Mouse (Mus musculus): ENCODE data around the gene 4930558C23Rik. TPM values are rescaled to one million over a fixed set of nuclear protein-coding genes. Genes with fewer than 3 reads are reported as not detected.
A peak's percentile ranks its signal among the peaks of the same experiment; 100 is the strongest.
"Not testable (repeated sequence)": the region's sequence is repeated elsewhere in the genome, so short reads cannot be mapped to it uniquely, and the experiment has no call there.

Gene 4930558C23Rik
- not detected in 2 replicates for polyA plus RNA-seq (2016; fragmentation: Nextera tagmentation; extraction: Ambion mirVana)

GRCm38 (mm10) chr3:95402741-95403140 is at the start of gene 4930558C23Rik:
Gene 4930558C23Rik, minus strand, starts transcription at chr3:95402841.
- 95% methylated on average over 3 of the region's 3 CpGs for WGBS
- Histone ChIP-seq H3K27me3 (replicated peaks) (no peaks in the 10 kb centered on the region), H3K36me3 (no peaks in the 10 kb centered on the region), H3K9ac (no peak within 1 kb of the TSS), H3K27ac (no peak within 1 kb of the TSS), H3K4me1 (no peaks in the 10 kb centered on the region), H3K4me2 (replicated peaks) (no peak within 1 kb of the TSS), H3K9me3 (no peaks in the 10 kb centered on the region), H3K4me3 (no peak within 1 kb of the TSS)
- ATAC-seq (ENCODE audit: low FRiP score, low read depth), result no peak

GRCm38 (mm10) chr3:95450915-95451314 is 48.3 kb upstream of the 4930558C23Rik start:
- Histone ChIP-seq H3K9ac (no peak overlapping the region), H3K4me1 (no peaks in the 10 kb centered on the region), H3K27ac (no peak overlapping the region), H3K9me3 (no peaks in the 10 kb centered on the region), H3K27me3 (replicated peaks) (no peaks in the 10 kb centered on the region), H3K36me3 (peaks cover 5% of the 10 kb centered on the region), H3K4me2 (replicated peaks) (no peak overlapping the region), H3K4me3 (no peak overlapping the region)
- WGBS, result 94% methylated on average over 3 of the region's 3 CpGs
- ATAC-seq (ENCODE audit: low FRiP score, low read depth), result no peak

- Histone ChIP-seq H3K36me3 (peaks cover 5% of the 10 kb centered on the region), H3K27me3 (replicated peaks) (no peaks in the 10 kb centered on the region), H3K4me1 (no peaks in the 10 kb centered on the region), H3K27ac (no peak overlapping the region), H3K9ac (no peak overlapping the region), H3K4me3 (no peak overlapping the region), H3K4me2 (replicated peaks) (no peak overlapping the region), H3K9me3 (no peaks in the 10 kb centered on the region)
- ATAC-seq (ENCODE audit: low FRiP score, low read depth), result no peak
- 56% methylated on average over 1 of the region's 1 CpGs for WGBS
These were observed 47.8 kb upstream of the 4930558C23Rik start for GRCm38 (mm10) chr3:95450408-95450807.

GRCm38 (mm10) chr3:95445311-95445710 is 42.7 kb upstream of the 4930558C23Rik start:
- 82% methylated on average over 4 of the region's 4 CpGs for WGBS
- ATAC-seq (ENCODE audit: low FRiP score, low read depth), result no peak
- Histone ChIP-seq H3K4me1 (no peaks in the 10 kb centered on the region), H3K4me2 (replicated peaks) (no peak overlapping the region), H3K9ac (no peak overlapping the region), H3K4me3 (no peak overlapping the region), H3K9me3 (no peaks in the 10 kb centered on the region), H3K27me3 (replicated peaks) (no peaks in the 10 kb centered on the region), H3K27ac (no peak overlapping the region), H3K36me3 (no peaks in the 10 kb centered on the region; the same call in 1 of the 2 replicates)

- Histone ChIP-seq H3K4me1 (no peaks in the 10 kb centered on the region), H3K36me3 (peaks cover 6% of the 10 kb centered on the region), H3K27ac (no peak overlapping the region), H3K9ac (no peak overlapping the region), H3K27me3 (replicated peaks) (no peaks in the 10 kb centered on the region), H3K9me3 (no peaks in the 10 kb centered on the region), H3K4me2 (replicated peaks) (no peak overlapping the region), H3K4me3 (no peak overlapping the region)
- ATAC-seq (ENCODE audit: low FRiP score, low read depth), result no peak
- 94% methylated on average over 5 of the region's 5 CpGs for WGBS
These were observed 39.9 kb upstream of the 4930558C23Rik start for GRCm38 (mm10) chr3:95442406-95443117.

GRCm38 (mm10) chr3:95439670-95440069 is 37.0 kb upstream of the 4930558C23Rik start:
- no peak overlapping the region for H3K4me2 ChIP-seq (replicated peaks)
- no peak overlapping the region for H3K27ac ChIP-seq
- no peaks in the 10 kb centered on the region for H3K27me3 ChIP-seq (replicated peaks)
- no peak for ATAC-seq (ENCODE audit: low FRiP score, low read depth)
- no peak overlapping the region for H3K9ac ChIP-seq
- H3K36me3 ChIP-seq, result peaks cover 10% of the 10 kb centered on the region
- no peak overlapping the region for H3K4me3 ChIP-seq
- peaks cover 3% of the 10 kb centered on the region; the same call in 1 of the 2 replicates for H3K4me1 ChIP-seq
- no peaks in the 10 kb centered on the region for H3K9me3 ChIP-seq

GRCm38 (mm10) chr3:95438636-95439035 is 36.0 kb upstream of the 4930558C23Rik start:
- H3K4me2 ChIP-seq (replicated peaks); H3K36me3 ChIP-seq; H3K9me3 ChIP-seq; ATAC-seq (ENCODE audit: low FRiP score, low read depth); H3K27ac ChIP-seq; H3K9ac ChIP-seq; H3K4me3 ChIP-seq; H3K27me3 ChIP-seq (replicated peaks); H3K4me1 ChIP-seq: not testable (repeated sequence)
- 94% methylated on average over 4 of the region's 4 CpGs for WGBS

- no peaks in the 10 kb centered on the region for H3K9me3 ChIP-seq
- WGBS, result 70% methylated on average over 1 of the region's 1 CpGs
- H3K4me1 ChIP-seq, result peaks cover 3% of the 10 kb centered on the region; the same call in 1 of the 2 replicates
- H3K27ac ChIP-seq, result no peak overlapping the region
- no peak overlapping the region for H3K9ac ChIP-seq
- H3K27me3 ChIP-seq (replicated peaks), result no peaks in the 10 kb centered on the region
- H3K4me3 ChIP-seq, result no peak overlapping the region
- H3K4me2 ChIP-seq (replicated peaks), result peak overlapping the region; percentile 70
- ATAC-seq (ENCODE audit: low FRiP score, low read depth), result no peak
- peaks cover 10% of the 10 kb centered on the region for H3K36me3 ChIP-seq
These were observed 32.9 kb upstream of the 4930558C23Rik start for GRCm38 (mm10) chr3:95435561-95435960.

GRCm38 (mm10) chr3:95434983-95435370 is 32.3 kb upstream of the 4930558C23Rik start:
- H3K4me3 ChIP-seq, result peak overlapping the region; percentile 85

GRCm38 (mm10) chr3:95434136-95434982 is 31.7 kb upstream of the 4930558C23Rik start, which contains the start of gene Arnt:
Gene Arnt, plus strand, starts transcription at chr3:95434388.
- H3K27me3 ChIP-seq (replicated peaks), result no peaks in the 10 kb centered on the region
- H3K9me3 ChIP-seq, result no peaks in the 10 kb centered on the region
- H3K4me2 ChIP-seq (replicated peaks), result peak within 1 kb of the TSS; percentile 70
- H3K27ac ChIP-seq, result peak within 1 kb of the TSS; percentile 23
- H3K9ac ChIP-seq, result peak within 1 kb of the TSS; percentile 66
- H3K36me3 ChIP-seq, result peaks cover 10% of the 10 kb centered on the region
- under 1% methylated on average over 47 of the region's 47 CpGs for WGBS
- H3K4me1 ChIP-seq, result peaks cover 3% of the 10 kb centered on the region; the same call in 1 of the 2 replicates
- peak within 1 kb of the TSS; percentile 85 for H3K4me3 ChIP-seq
- peak; percentile 100 for ATAC-seq (ENCODE audit: low FRiP score, low read depth)

More at GRCm38 (mm10) chr3:95434983-95435370, 32.3 kb upstream of the 4930558C23Rik start:
- Histone ChIP-seq H3K9me3 (no peaks in the 10 kb centered on the region), H3K4me2 (replicated peaks) (peak overlapping the region; percentile 70), H3K9ac (peak overlapping the region; percentile 66), H3K27me3 (replicated peaks) (no peaks in the 10 kb centered on the region), H3K4me1 (peaks cover 3% of the 10 kb centered on the region; the same call in 1 of the 2 replicates), H3K36me3 (peaks cover 10% of the 10 kb centered on the region), H3K27ac (no peak overlapping the region)
- 5% methylated on average over 7 of the region's 7 CpGs for WGBS
- ATAC-seq (ENCODE audit: low FRiP score, low read depth), result no peak

- Histone ChIP-seq H3K4me2 (replicated peaks) (peak overlapping the region; percentile 70), H3K9me3 (no peaks in the 10 kb centered on the region), H3K27ac (no peak overlapping the region), H3K27me3 (replicated peaks) (no peaks in the 10 kb centered on the region), H3K4me1 (peaks cover 3% of the 10 kb centered on the region; the same call in 1 of the 2 replicates), H3K4me3 (0 out of 2 replicates have a peak overlapping the region, but pooled peaks have one; percentile 85), H3K9ac (no peak overlapping the region), H3K36me3 (peaks cover 8% of the 10 kb centered on the region)
- ATAC-seq (ENCODE audit: low FRiP score, low read depth), result no peak
- 78% methylated on average over 10 of the region's 10 CpGs for WGBS
These were observed 30.8 kb upstream of the 4930558C23Rik start for GRCm38 (mm10) chr3:95433301-95433915.

GRCm38 (mm10) chr3:95428423-95428822 is 25.8 kb upstream of the 4930558C23Rik start:
- H3K4me2 ChIP-seq (replicated peaks); H3K9ac ChIP-seq; H3K27ac ChIP-seq; ATAC-seq (ENCODE audit: low FRiP score, low read depth); H3K4me1 ChIP-seq; H3K36me3 ChIP-seq; H3K27me3 ChIP-seq (replicated peaks); H3K4me3 ChIP-seq; H3K9me3 ChIP-seq: not testable (repeated sequence)
- WGBS, result 75% methylated on average over 5 of the region's 11 CpGs

Measured in neural tube, embryonic 12.5 days (tissue).